Mouse (Mus musculus) T-helper 17 cell (primary cell): Measurements from ENCODE around the gene Mgat5b.
"Not testable (repeated sequence)": the region's sequence is repeated elsewhere in the genome, so short reads cannot be mapped to it uniquely, and the experiment has no call there.

Experiments used
- in situ Hi-C, 2 experiments: fragments of 300-600 bp; cut with MboI, MseI; formaldehyde crosslinking; loops; 1 replicate in 1 of 2; 2 replicates in 1 of 2; pipeline ENCODE4 v1.15.1; 2025; ENCODE audit warnings: high pct_unique_total_duplicates in 2 of 2

Mgat5b gene

DNA sequence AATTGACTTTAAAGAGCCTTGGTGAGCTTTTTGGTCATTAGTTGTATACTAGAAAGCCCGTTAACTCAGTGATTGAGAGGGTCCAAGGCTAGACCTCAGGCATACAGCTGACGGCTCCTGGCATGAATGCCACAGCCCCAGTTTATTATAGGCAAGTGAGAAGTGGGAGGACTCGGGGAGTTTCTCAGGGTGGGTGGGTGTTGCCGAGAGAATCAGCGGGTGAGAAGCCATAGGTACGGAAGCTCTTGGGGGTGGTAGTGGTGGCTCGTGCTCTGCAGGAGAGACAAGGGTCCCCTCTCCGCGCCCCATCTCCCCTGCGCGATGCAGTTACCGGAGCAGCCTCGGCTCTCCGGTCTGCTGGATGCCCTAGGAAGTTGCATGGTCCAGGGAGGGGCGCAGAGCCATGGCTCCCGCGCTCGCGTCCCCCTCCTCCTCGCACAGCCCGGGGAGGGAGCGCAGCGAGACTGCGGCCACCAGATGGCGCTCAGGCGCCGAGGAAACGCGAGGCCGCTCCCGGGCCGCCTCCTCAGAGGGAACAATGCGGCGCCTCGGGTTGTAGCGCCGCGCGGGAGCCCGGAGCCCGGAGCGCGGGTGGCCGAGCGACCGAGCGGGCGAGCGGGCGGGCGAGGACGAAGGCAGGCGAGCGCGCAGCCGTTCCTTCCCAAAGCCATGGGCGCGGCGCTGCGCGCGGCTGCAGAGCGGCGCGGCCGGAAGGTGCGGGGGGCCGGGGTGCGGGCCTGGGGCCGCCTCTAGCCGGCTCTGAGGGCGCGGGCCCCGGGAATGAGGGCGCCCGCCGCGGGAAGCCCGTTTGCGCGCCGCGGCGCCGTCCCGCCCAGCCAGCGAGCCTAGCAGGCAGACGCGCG lies at the start of gene Mgat5b:
Mgat5b (plus strand) TSS at position 541 of the 863 bp plus-strand sequence.
- in situ Hi-C loops = no loop called here

DNA sequence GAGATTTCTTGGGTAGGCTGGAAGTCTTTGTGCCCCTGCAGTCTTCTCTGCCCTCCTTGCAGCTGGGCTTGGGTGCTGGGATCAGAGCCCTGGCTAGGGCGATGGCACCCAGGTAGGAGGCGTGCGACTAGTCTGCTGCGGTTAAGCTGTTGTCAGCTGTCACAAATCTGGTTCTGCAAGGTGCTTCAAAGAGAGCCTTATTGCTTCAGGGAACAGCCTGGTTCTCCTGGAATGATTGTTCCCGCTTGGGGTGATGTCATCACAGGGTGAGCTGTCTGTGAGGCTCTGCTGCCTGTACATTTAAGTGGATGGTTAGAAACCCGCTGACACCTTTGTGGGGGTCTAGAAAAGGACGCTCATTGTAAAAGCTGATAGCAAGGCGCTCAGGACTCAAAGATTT lies 49.4 kb upstream of the Mgat5b start:
- in situ Hi-C loops = no loop called here

DNA sequence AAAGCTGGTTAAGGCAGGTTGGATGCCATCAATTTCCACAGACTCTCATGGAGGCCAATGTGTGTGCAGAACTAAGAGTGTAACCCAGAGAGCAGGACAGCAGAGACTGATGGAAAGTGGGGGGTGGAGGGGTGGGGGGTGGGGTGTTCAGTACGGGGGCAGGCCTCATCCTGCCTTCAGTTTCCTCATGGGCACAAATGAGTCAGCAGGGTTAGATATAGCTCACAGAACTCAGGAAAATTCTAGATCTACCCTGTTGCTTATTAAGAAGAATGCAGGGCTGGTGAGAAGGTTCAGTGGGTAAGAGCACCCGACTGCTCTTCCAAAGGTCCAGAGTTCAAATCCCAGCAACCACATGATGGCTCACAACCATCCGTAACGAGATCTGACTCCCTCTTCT lies 49.0 kb upstream of the Mgat5b start:
- in situ Hi-C loops = no loop called here

DNA sequence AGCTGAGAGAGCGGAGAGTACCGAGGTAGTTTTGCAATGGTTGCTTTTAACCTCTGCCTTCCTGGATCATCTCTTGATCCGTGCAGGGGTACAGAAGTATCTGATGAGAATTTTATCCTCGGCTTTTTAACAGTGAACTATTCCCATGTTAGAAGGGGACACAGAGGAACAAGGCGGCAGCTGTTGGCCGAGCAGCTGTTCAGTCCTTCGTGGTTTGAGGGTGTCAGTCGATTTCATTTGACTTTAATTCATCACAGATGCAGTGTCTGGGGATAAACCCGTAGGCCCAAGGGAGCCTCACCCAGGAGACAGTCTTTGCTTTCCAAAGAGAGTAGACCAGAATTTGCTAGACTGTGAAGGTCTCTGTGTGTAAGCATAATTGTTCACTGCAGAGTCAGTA lies 47.1 kb upstream of the Mgat5b start:
- in situ Hi-C loops = no loop called here

DNA sequence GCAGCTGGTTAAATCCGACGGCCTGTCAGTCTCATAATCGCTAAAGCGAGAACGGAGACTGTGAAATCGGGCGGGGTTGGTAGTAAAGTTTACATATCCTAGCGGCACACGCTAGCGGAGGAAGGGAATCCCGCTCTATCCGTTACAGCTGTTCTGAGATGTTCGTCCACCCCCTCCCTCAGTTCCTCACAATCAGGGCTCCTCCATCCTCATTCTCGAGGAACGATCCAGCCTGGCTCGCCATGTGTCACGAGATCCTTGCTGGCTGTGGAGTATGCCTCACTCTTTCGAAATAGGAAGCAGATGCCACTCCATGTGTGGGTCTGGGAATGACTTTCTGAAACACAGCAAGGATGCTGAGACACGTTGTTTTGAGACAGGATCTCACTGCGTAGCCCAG lies 44.7 kb upstream of the Mgat5b start:
- in situ Hi-C loops = no loop called here

DNA sequence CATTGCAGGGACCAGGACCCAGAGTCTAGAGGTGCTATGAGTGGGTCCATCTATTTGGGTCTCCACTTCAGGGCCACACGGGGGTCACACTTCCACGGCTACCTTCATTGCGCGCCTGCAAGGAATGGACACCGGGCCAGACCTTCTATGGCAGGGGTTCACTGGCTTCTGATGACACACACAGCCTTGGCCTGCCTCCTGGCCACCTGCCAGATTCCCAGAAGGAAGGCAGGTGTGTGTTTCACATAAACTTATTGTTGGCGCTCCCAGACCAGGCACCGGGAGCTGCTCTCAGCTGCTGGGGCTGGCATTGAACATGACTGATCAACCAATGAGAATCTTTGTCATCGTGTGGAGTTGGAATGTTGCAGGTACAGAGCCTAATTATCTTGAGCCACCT lies 40.2 kb upstream of the Mgat5b start:
- in situ Hi-C loops = no loop called here

DNA sequence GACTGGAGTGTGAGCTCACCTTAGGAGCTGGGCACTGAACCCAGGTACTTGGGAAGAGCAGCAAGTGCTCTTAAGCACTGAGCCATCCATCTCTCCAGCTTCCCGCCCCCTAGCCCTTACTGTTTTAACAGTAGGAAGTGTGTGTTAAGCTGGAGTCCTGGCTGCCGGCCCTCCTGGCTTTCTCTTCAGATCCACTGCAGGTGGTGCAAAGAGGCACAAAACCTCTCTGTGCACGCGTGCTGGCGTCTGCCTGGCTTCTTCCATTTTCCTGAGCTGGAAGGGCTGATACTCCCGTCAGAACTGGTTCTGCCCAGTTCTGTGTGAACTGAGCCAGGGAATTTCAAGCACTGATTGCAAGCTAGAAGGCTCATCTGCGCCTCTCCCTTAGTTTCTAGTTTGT lies 37.8 kb upstream of the Mgat5b start:
- in situ Hi-C loops = loop anchor here in 1 of 2 experiments (10.0 kb wide), 1 partner anchor 164 kb away; no protein-coding TSS in a partner anchor

DNA sequence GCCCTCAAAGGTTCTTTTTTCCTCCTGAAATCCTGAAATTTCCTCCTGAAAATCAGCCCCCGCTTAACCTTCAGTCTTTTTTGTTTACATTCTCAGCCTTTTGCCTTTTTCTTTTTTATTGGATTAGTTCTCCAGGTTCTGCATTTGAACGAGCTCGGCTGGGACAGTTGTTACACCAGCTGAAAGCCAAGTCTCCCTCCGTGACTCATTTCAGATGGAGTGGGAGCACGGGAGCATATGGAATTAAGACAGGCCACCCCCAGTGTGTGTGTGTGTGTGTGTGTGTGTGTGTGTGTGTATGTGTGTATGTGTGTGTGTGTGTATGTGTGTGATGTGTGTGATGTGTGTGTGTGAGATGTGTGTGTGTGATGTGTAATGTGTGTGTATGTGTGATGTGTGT lies 37.2 kb upstream of the Mgat5b start:
- in situ Hi-C loops = loop anchor here in 1 of 2 experiments (10.0 kb wide), 1 partner anchor 163 kb away; no protein-coding TSS in a partner anchor

DNA sequence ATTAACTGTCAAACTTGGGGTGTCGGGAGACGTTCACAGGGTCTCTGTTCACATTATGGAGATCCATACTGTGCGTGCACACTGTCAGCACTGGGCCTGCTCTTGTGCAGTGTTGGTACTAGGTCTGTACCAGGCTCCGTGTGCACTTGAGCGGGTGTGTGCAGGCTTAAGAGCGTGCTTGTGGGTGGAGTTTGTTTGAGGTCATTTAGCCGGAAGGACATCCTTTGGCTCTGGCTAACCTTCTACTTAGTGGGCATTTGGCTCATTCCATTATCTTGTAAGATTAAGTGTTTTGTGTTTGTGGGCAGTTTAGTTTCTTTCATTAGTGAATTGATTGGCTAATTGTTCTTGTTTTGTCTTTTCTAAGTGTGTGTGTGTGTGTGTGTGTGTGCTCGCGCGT lies 36.2 kb upstream of the Mgat5b start:
- in situ Hi-C loops = loop anchor here in 1 of 2 experiments (10.0 kb wide), 1 partner anchor 162 kb away; no protein-coding TSS in a partner anchor

DNA sequence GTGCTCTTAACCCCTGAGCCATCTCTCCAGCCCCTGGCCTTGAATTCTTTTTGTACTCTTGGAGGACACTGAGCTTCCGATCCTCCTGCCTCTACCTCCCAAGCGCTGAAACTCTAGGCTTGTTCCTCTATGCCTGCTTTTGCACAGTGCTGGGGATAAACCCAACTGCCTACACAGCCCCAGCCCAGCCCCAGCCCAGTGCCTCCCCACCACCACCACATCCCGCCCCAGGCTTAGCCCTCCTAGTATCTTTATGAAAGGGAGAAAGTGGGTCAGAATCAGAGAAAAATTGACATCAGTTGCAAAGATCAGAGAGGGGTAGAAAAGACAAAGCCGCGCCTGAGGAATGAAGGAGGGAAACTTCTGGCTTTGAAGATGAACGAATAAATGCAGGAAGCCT lies 34.6 kb upstream of the Mgat5b start:
- in situ Hi-C loops = loop anchor here in 1 of 2 experiments (10.0 kb wide), 1 partner anchor 161 kb away; no protein-coding TSS in a partner anchor

DNA sequence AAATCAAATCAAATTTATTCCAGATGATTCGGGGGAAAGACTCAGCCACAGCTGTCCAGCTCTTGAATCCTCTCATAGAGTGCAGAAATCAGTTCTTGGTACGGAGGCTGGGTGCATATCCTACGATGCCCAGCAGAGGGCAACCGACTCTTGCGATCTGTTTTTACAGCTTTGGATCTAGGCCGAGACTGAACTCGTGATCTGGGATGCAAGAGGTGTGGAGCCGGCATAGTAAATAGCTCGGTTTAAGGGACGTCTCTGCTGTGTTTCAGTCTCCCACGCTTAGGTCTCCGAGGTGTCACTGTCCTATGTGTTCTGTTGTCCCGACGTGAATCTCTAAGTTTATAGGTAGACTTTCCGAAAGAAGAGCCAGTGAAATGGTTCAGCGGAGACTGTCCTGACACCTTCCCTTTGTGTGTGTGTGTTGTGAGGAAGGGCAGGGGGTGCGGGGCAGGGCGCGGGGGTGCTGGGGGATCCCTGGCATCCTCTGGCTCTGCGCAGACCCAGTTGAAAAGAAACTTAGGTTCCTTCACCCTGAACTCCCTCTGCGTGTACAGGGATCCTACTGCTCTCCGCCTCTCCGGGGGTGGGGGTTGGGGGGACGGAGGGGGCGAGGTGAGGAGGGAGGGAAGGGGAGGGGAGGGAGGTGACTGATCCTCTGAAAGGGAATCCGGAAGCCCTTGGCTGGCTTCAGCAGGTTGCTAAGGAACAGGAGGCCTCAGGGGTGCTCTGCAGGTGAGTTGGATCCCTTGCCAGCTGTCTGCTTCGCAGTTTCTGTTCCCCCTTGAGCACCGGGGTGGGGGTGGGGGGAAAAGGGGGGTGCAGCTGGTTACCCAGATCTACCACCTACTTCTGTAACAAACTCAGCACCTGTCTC lies 33.1 kb upstream of the Mgat5b start:
- in situ Hi-C loops = loop anchor here in 1 of 2 experiments (10.0 kb wide), 1 partner anchor 159 kb away; no protein-coding TSS in a partner anchor

DNA sequence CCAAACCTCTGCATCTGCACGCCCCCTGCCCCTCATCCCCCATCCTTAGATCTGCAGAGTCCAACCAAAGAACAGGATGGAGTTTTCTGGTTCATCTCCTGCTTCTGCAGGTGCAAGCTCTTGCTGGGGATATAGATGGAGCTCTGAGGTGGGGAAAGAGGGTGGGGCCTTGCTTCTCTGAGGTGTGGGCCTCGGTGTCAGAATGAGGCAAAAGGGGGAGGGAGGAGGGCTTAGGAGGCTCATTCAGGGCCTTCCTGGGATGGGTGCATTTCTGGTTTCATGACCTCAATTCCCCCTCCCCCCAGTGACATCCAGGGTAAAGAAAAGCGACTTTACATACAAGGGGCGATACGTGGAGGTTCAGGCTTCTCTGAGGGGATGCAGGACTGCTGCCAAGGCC lies 31.5 kb upstream of the Mgat5b start:
- in situ Hi-C loops = loop anchor here in 1 of 2 experiments (10.0 kb wide), 1 partner anchor 158 kb away; no protein-coding TSS in a partner anchor

DNA sequence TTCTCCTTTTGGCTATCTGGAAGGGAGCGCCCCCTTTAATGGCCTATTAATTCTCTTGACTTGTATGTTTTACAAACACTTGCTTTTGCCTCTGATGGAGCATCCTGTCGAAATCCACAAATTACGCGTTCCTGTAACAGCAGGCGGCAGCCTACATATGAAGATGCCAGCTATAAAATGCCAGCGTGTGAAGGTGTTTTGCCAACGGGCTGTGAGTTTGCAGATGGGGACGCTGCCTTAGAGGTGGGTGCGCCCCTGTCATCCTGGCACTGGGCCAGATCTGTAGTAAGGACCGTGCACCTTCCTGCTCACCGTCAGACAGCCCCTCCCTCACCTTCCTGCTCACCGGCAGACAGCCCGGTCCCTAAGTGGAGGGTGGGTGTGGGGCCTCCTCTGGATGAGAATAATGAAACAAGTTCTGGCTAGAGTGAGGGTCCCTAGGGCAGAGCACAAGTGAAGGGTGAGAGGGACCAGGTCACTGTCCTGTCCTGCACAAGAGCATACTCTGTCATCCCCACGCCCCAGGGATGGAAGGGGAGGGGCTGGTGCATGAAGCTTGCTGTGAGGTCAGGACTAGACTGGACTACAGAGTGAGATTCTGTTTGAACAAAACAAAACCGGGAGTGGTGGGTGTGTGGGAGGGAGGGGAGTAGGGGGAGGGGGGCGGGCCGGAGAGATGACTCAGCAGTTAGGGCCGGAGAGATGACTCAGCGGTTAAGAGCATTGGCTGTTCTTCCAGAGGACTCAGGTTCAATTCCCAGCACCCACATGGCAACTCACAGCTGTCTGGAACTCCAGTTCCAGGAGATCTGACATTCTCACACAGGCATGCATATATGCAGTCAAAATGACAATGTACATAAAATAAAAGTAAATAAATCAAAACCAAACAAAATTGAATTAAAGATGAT lies 24.9 kb upstream of the Mgat5b start:
- in situ Hi-C loops = no loop called here

DNA sequence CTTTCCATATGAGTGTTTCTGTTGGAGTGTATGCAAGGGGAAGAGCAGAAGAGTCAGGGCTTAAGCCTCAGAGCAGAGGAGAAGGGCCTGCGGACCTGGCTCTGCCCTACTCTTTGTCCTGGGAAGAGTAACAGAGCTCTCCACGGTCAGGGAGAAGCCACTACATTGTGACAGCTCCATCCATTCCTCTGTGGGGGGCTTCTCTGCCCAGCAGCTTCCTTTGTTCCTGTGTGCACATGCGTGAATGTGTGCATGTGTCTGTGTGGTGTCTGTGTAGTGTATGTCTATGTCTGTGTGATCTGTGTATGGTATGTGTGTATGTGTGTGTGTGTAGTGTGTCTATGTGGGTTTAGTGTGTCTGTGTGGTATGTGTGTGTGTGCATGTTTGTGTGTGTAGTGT lies 23.3 kb upstream of the Mgat5b start:
- in situ Hi-C loops = no loop called here

DNA sequence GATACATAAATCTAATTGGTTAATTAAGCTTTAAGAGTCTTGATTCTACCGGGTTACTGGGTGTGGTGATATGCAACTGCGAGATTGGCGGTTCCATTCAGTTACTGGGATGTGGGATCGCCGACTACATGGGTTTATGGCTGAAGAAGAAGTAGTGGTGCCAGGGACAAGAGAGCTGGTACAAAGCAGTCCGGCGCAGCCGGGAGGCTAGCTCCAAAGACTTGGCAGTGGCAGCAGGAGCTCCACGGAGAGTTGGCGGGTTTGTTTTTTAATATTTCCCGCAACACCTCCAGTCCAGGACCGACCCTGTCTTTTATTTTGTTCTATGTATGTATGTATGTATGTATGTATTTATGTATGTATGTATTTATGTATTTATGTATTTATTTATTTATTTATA lies 19.4 kb upstream of the Mgat5b start:
- in situ Hi-C loops = no loop called here

DNA sequence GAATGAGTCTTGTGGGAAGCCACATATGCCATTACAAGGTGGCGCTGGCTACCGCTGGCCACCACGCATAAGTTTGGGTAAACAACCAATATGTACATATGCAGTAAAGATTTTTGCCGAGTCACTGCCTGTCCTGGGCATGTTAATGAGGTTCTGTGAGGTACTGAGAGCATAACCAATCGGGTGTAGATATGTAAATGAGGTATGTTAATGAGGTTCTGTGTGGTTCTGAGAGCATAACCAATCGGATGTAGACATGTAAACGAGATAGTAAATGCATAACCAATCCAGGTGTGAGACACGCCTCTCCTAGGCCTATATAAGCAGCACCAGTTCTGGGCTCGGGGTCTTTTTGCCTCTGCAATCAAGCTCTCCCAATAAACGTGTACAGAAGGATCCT lies 16.1 kb upstream of the Mgat5b start:
- in situ Hi-C loops = not testable (repeated sequence)

DNA sequence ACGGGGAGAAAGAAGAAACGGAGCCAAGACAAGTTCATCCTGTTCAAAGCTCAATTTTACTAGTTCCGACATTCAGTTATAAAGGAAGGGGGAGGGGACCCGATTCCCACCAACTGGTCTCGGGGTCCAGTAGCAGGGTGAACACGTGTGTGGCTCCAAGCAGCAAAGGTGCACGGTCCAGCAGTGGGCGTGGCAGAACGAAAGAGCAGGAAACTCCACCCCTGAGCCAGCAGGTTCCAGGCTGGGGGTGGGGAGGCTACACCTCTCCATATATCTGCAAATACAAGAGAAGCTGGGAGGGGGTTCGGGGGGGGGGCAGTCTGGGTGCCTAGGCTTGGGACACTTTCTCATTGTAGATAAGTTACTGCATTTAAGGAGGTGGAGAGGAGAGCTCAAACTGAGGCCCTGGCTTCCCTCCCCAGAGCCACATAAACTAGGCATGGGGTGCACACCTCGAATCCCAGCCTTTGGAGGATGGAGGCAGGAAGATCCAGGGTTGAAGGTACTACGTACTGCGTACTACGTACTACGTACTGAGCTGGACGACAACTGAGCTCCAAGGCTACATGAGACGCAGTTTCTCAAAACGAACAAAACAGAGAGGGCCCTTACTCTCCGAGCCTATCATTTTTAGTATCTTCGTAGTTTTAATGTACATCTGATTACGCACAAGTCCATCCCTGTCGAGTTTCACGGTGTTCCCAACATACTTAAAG lies 12.8 kb upstream of the Mgat5b start:
- in situ Hi-C loops = no loop called here

DNA sequence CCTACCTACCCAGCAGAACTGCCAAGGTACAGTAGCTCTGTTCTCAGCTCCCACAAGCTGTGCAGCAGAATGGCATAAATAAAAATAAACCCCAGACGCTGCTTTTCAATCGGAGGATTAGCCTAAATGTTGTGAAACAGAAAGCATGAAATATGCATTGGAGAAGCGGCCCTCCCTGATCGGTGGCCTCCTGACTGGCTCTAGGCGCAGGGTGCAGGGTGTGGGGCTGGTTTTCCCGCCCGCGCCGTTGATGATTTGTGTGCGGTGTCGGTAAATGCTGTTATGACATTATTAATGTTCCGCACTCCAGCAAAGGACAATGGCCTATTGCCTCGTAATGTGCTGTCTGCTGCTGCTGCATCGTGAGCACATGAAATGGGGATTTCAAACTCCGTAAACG lies 5.1 kb upstream of the Mgat5b start:
- in situ Hi-C loops = no loop called here

DNA sequence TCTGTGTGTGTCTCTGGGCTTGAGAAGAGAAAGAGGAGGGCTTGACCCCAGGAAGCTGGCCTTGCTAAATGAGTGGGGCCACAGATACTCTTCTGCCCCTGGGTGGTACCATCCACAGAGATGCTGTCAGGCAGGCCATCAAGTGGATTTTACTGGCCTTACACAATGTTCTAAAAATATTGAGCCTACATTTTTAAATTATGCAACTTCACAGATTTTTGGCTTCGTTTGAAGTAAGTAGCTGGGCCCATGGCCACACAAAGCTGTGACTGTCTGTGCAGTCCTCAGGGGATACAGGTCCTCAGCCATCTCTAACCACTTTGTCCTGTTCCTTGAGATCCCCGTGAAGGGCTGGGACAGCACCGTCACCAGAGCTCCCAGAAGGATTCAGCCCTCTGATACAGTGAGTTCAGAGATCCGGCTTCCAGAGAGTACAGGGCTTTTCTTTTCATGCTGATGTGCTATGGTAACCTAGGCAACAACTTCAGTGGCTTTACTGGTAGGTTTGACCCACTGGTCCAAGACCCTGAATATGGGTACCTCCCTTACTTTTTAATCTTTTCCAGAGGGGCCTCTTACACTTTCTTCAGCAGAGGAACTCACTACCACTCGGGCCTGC lies 4.3 kb upstream of the Mgat5b start:
- in situ Hi-C loops = no loop called here

DNA sequence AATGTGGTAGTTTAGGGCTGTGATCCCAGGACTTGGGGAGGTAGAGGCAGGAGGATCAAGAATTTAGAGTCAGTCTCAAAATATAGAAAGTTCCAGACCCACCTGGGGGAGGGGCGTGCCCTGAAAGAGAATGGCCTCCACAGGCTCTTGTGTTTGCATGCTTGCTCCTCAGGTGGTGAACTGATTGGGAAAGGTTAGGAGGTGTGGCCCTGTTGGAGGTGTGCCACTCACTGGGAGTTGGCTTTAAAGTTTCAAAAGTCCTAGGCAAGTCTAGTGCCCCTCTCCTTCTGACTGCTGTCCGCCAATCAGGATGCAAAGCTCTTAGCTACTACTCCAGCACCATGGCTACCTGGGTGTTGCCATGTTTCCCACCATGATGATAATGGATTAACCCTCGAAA lies 3.4 kb upstream of the Mgat5b start:
- in situ Hi-C loops = no loop called here
